Mouse (Mus musculus): Measurements from ENCODE around the gene Aars2.

Gene Aars2

GRCm38 (mm10) chr17:45506700-45507189 is at the start of gene Aars2:
Aars2 (plus strand) TSS chr17:45506841.
- peak; percentile 96 for DNase-seq (ENCODE audit: low read depth)

- peak; percentile 47 for DNase-seq (ENCODE audit: low read depth)
Observed at GRCm38 (mm10) chr17:45457487-45457886, 49.2 kb upstream of the Aars2 start.

- no peak for DNase-seq (ENCODE audit: low read depth)
Observed at GRCm38 (mm10) chr17:45458516-45458915, 48.1 kb upstream of the Aars2 start.

GRCm38 (mm10) chr17:45459062-45459461 is 47.6 kb upstream of the Aars2 start:
- no peak for DNase-seq (ENCODE audit: low read depth)

GRCm38 (mm10) chr17:45462506-45462905 is 44.1 kb upstream of the Aars2 start:
- DNase-seq (ENCODE audit: low read depth) = no peak

GRCm38 (mm10) chr17:45464255-45464654 is 42.4 kb upstream of the Aars2 start:
- no peak for DNase-seq (ENCODE audit: low read depth)

- no peak for DNase-seq (ENCODE audit: low read depth)
Observed at GRCm38 (mm10) chr17:45466701-45467100, 39.9 kb upstream of the Aars2 start.

GRCm38 (mm10) chr17:45468302-45468701 is 38.3 kb upstream of the Aars2 start:
- DNase-seq (ENCODE audit: low read depth) = no peak

- no peak for DNase-seq (ENCODE audit: low read depth)
Observed at GRCm38 (mm10) chr17:45470726-45471125, 35.9 kb upstream of the Aars2 start.

GRCm38 (mm10) chr17:45473667-45474066 is 33.0 kb upstream of the Aars2 start:
- no peak for DNase-seq (ENCODE audit: low read depth)

GRCm38 (mm10) chr17:45474146-45474545 is 32.5 kb upstream of the Aars2 start:
- DNase-seq (ENCODE audit: low read depth) = no peak

GRCm38 (mm10) chr17:45474669-45475465 is 31.8 kb upstream of the Aars2 start, which contains the start of gene Spats1:
Spats1 (minus strand) TSS chr17:45475415.
- DNase-seq (ENCODE audit: low read depth) = peak; percentile 32

- peak; percentile 76 for DNase-seq (ENCODE audit: low read depth)
Observed at GRCm38 (mm10) chr17:45478234-45478825, 28.3 kb upstream of the Aars2 start.

GRCm38 (mm10) chr17:45480429-45480828 is 26.2 kb upstream of the Aars2 start:
- peak; percentile 51 for DNase-seq (ENCODE audit: low read depth)

- DNase-seq (ENCODE audit: low read depth) = no peak
Observed at GRCm38 (mm10) chr17:45485581-45485980, 21.1 kb upstream of the Aars2 start.

- DNase-seq (ENCODE audit: low read depth) = no peak
Observed at GRCm38 (mm10) chr17:45487216-45487615, 19.4 kb upstream of the Aars2 start.

GRCm38 (mm10) chr17:45488321-45489254 is 18.1 kb upstream of the Aars2 start:
- DNase-seq (ENCODE audit: low read depth) = no peak

GRCm38 (mm10) chr17:45489736-45490135 is 16.9 kb upstream of the Aars2 start:
- DNase-seq (ENCODE audit: low read depth) = no peak

GRCm38 (mm10) chr17:45490532-45491154 is 16.0 kb upstream of the Aars2 start:
- DNase-seq (ENCODE audit: low read depth) = no peak

GRCm38 (mm10) chr17:45495398-45495797 is 11.2 kb upstream of the Aars2 start:
- DNase-seq (ENCODE audit: low read depth) = no peak

- no peak for DNase-seq (ENCODE audit: low read depth)
Observed at GRCm38 (mm10) chr17:45498397-45498796, 8.2 kb upstream of the Aars2 start.

GRCm38 (mm10) chr17:45499516-45499915 is 7.1 kb upstream of the Aars2 start:
- no peak for DNase-seq (ENCODE audit: low read depth)
